Mouse (Mus musculus): ENCODE data around the gene Mymk. TPM values are rescaled to one million over a fixed set of nuclear protein-coding genes. Genes with fewer than 3 reads are reported as not detected.

Gene Mymk
- polyA plus RNA-seq, 1 experiment from 2014 or later: 0.22 TPM

GRCm38 (mm10) chr2:27097776-27098175, 25.8 kb upstream of the Mymk start:
- peak; percentile 85 for ATAC-seq
- peaks cover 28% of the 10 kb centered on the region for H3K4me1 ChIP-seq (ENCODE audit: control insufficient read depth, insufficient read depth, low read length)
- no peak overlapping the region for H3K4me3 ChIP-seq (ENCODE audit: low read length)
- 0% methylated on average over 6 of the region's 6 CpGs for WGBS
- H3K4me2 ChIP-seq (ENCODE audit: low read depth, low read length): no peak overlapping the region
- no peaks in the 10 kb centered on the region for H3K36me3 ChIP-seq (ENCODE audit: control insufficient read depth, insufficient read depth, low read length)
- H3K27me3 ChIP-seq (replicated peaks; ENCODE audit: control insufficient read depth, insufficient read depth, low read length): no peaks in the 10 kb centered on the region
- H3K9ac ChIP-seq (ENCODE audit: low read depth, low read length): no peak overlapping the region; the same call in 1 of the 2 replicates
- peak overlapping the region; percentile 68 for H3K27ac ChIP-seq (ENCODE audit: low read length)
- H3K9me3 ChIP-seq (ENCODE audit: control insufficient read depth, low read length): no peaks in the 10 kb centered on the region

GRCm38 (mm10) chr2:27097241-27097656, 25.3 kb upstream of the Mymk start:
- H3K27me3 ChIP-seq (replicated peaks; ENCODE audit: control insufficient read depth, insufficient read depth, low read length): no peaks in the 10 kb centered on the region
- no peaks in the 10 kb centered on the region for H3K9me3 ChIP-seq (ENCODE audit: control insufficient read depth, low read length)
- H3K36me3 ChIP-seq (ENCODE audit: control insufficient read depth, insufficient read depth, low read length): no peaks in the 10 kb centered on the region
- H3K27ac ChIP-seq (ENCODE audit: low read length): peak overlapping the region; percentile 68
- peak; percentile 46 for ATAC-seq
- no peak overlapping the region for H3K4me2 ChIP-seq (ENCODE audit: low read depth, low read length)
- H3K4me1 ChIP-seq (ENCODE audit: control insufficient read depth, insufficient read depth, low read length): peaks cover 28% of the 10 kb centered on the region
- no peak overlapping the region for H3K9ac ChIP-seq (ENCODE audit: low read depth, low read length)
- 41% methylated on average over 6 of the region's 6 CpGs for WGBS
- H3K4me3 ChIP-seq (ENCODE audit: low read length): no peak overlapping the region

- no peaks in the 10 kb centered on the region for H3K27me3 ChIP-seq (replicated peaks; ENCODE audit: control insufficient read depth, insufficient read depth, low read length)
- H3K4me2 ChIP-seq (ENCODE audit: low read depth, low read length): no peak overlapping the region
- no peak overlapping the region for H3K4me3 ChIP-seq (ENCODE audit: low read length)
- no peak overlapping the region for H3K9ac ChIP-seq (ENCODE audit: low read depth, low read length)
- H3K4me1 ChIP-seq (ENCODE audit: control insufficient read depth, insufficient read depth, low read length): peaks cover 28% of the 10 kb centered on the region
- peak overlapping the region; percentile 68; the same call in 1 of the 2 replicates for H3K27ac ChIP-seq (ENCODE audit: low read length)
- no peak for ATAC-seq
- 44% methylated on average over 13 of the region's 13 CpGs for WGBS
- no peaks in the 10 kb centered on the region for H3K9me3 ChIP-seq (ENCODE audit: control insufficient read depth, low read length)
- no peaks in the 10 kb centered on the region for H3K36me3 ChIP-seq (ENCODE audit: control insufficient read depth, insufficient read depth, low read length)
Measured at GRCm38 (mm10) chr2:27096341-27096981, 24.5 kb upstream of the Mymk start.

DNA sequence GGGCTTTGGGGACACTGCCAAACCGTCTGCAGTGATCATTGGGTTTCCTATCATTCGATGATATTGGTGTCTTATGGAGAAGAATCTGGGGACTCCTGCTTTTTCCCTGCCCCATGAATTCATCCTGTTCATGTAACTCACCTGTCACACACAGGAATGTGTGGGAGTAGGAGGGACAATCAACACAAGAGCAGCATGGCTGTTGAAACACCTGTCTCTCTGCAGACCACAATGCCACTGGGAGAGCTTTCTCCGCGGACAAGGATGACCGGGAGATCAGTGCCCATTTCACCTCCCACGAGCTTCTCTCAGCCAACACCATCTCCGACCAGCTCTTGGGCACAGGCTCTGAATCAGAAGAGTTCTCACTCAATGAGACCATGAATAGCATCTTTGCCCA, 23.2 kb upstream of the Mymk start:
- Histone ChIP-seq H3K4me1 (ENCODE audit: control insufficient read depth, insufficient read depth, low read length) (peaks cover 28% of the 10 kb centered on the region), H3K36me3 (ENCODE audit: control insufficient read depth, insufficient read depth, low read length) (no peaks in the 10 kb centered on the region)

GRCm38 (mm10) chr2:27089238-27089637, 17.3 kb upstream of the Mymk start:
- no peaks in the 10 kb centered on the region for H3K27me3 ChIP-seq (replicated peaks; ENCODE audit: control insufficient read depth, insufficient read depth, low read length)
- H3K36me3 ChIP-seq (ENCODE audit: control insufficient read depth, insufficient read depth, low read length): no peaks in the 10 kb centered on the region
- no peak overlapping the region for H3K4me3 ChIP-seq (ENCODE audit: low read length)
- H3K9ac ChIP-seq (ENCODE audit: low read depth, low read length): no peak overlapping the region
- H3K4me2 ChIP-seq (ENCODE audit: low read depth, low read length): no peak overlapping the region
- H3K9me3 ChIP-seq (ENCODE audit: control insufficient read depth, low read length): no peaks in the 10 kb centered on the region
- peaks cover 20% of the 10 kb centered on the region for H3K4me1 ChIP-seq (ENCODE audit: control insufficient read depth, insufficient read depth, low read length)
- no peak for ATAC-seq
- no peak overlapping the region for H3K27ac ChIP-seq (ENCODE audit: low read length)
- 78% methylated on average over 1 of the region's 1 CpGs for WGBS

More for the DNA sequence above, 23.2 kb upstream of the Mymk start:
- Histone ChIP-seq H3K9ac (ENCODE audit: low read depth, low read length) (no peak overlapping the region), H3K27me3 (replicated peaks; ENCODE audit: control insufficient read depth, insufficient read depth, low read length) (no peaks in the 10 kb centered on the region), H3K27ac (ENCODE audit: low read length) (no peak overlapping the region), H3K9me3 (ENCODE audit: control insufficient read depth, low read length) (no peaks in the 10 kb centered on the region), H3K4me2 (ENCODE audit: low read depth, low read length) (no peak overlapping the region), H3K4me3 (ENCODE audit: low read length) (no peak overlapping the region)
- no peak for ATAC-seq
- 92% methylated on average over 7 of the region's 7 CpGs for WGBS

- Histone ChIP-seq H3K9ac (ENCODE audit: low read depth, low read length) (no peak overlapping the region), H3K36me3 (ENCODE audit: control insufficient read depth, insufficient read depth, low read length) (no peaks in the 10 kb centered on the region), H3K9me3 (ENCODE audit: control insufficient read depth, low read length) (no peaks in the 10 kb centered on the region), H3K4me3 (ENCODE audit: low read length) (no peak overlapping the region), H3K4me1 (ENCODE audit: control insufficient read depth, insufficient read depth, low read length) (peaks cover 20% of the 10 kb centered on the region), H3K27ac (ENCODE audit: low read length) (peak overlapping the region; percentile 73), H3K4me2 (ENCODE audit: low read depth, low read length) (no peak overlapping the region), H3K27me3 (replicated peaks; ENCODE audit: control insufficient read depth, insufficient read depth, low read length) (no peaks in the 10 kb centered on the region)
- 61% methylated on average over 5 of the region's 5 CpGs for WGBS
- no peak for ATAC-seq
Measured at GRCm38 (mm10) chr2:27088700-27089099, 16.7 kb upstream of the Mymk start.

DNA sequence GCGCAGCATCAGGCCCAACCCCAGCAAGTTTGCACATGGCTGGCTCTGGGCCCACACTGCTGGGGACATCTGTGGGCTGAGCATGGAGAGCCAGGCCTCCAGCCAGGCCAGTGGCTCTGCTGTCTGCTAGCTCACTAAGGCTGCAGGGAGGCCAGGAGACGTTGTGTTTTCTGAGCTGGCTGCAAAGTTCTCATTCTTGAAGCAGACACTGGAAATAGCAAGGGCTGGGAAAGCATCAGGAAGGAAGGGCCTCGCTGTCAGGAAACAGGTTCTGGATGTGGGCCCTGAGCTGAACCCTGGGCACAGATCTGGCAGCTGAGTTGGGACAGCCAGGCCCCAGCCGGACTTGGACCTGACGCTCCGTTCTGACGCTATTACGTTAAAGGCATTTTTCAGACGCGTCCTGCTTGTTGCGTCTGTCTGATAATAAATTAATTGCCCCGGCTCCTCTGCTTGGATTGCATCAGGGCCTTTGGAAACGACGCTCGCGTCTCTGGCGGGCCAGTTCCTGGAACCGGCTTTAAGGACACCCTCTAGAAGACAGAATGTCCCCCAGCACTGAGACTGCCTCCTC, 16.2 kb upstream of the Mymk start:
- peak; percentile 75 for ATAC-seq
- 30% methylated on average over 18 of the region's 18 CpGs for WGBS

GRCm38 (mm10) chr2:27087581-27087980, 15.6 kb upstream of the Mymk start:
- Histone ChIP-seq H3K27ac (ENCODE audit: low read length) (no peak overlapping the region), H3K4me1 (ENCODE audit: control insufficient read depth, insufficient read depth, low read length) (peaks cover 20% of the 10 kb centered on the region), H3K36me3 (ENCODE audit: control insufficient read depth, insufficient read depth, low read length) (no peaks in the 10 kb centered on the region), H3K27me3 (replicated peaks; ENCODE audit: control insufficient read depth, insufficient read depth, low read length) (no peaks in the 10 kb centered on the region), H3K9ac (ENCODE audit: low read depth, low read length) (no peak overlapping the region), H3K9me3 (ENCODE audit: control insufficient read depth, low read length) (no peaks in the 10 kb centered on the region), H3K4me3 (ENCODE audit: low read length) (no peak overlapping the region), H3K4me2 (ENCODE audit: low read depth, low read length) (no peak overlapping the region)
- 82% methylated on average over 5 of the region's 5 CpGs for WGBS
- ATAC-seq: no peak

More for the DNA sequence above, 16.2 kb upstream of the Mymk start:
- Histone ChIP-seq H3K4me1 (ENCODE audit: control insufficient read depth, insufficient read depth, low read length) (peaks cover 20% of the 10 kb centered on the region), H3K27ac (ENCODE audit: low read length) (peak overlapping the region; percentile 73), H3K27me3 (replicated peaks; ENCODE audit: control insufficient read depth, insufficient read depth, low read length) (no peaks in the 10 kb centered on the region), H3K4me2 (ENCODE audit: low read depth, low read length) (no peak overlapping the region), H3K36me3 (ENCODE audit: control insufficient read depth, insufficient read depth, low read length) (no peaks in the 10 kb centered on the region), H3K9me3 (ENCODE audit: control insufficient read depth, low read length) (no peaks in the 10 kb centered on the region), H3K9ac (ENCODE audit: low read depth, low read length) (no peak overlapping the region), H3K4me3 (ENCODE audit: low read length) (no peak overlapping the region)

DNA sequence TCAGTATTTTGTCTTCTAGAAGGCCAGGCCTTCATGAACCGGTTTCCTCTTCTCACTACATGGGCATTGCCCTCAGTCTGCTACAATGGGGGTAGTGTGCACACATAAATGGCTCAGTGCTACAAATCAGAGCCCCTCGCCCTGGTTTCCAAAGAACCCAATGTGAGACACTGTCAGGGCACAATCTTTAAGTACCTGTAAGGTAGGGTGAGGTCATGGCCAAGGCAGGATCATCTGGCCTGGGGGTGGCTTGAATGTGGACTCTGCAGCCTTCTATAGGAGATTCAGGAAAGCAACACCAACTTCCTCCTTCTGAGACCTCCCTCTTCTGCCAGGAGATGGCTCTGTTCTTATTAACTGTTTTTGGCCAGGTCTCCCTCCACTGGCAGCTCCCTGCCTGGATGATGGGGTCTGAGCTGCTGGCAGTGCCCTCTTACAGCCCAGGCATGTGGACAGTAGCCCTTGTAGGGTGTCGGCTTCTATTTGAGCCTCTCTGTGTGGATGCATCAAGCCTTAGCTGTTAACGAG, 14.6 kb upstream of the Mymk start:
- H3K4me2 ChIP-seq (ENCODE audit: low read depth, low read length): no peak overlapping the region
- WGBS: 75% methylated on average over 4 of the region's 4 CpGs
- H3K27me3 ChIP-seq (replicated peaks; ENCODE audit: control insufficient read depth, insufficient read depth, low read length): no peaks in the 10 kb centered on the region
- no peak for ATAC-seq
- H3K27ac ChIP-seq (ENCODE audit: low read length): no peak overlapping the region
- no peak overlapping the region for H3K9ac ChIP-seq (ENCODE audit: low read depth, low read length)
- no peaks in the 10 kb centered on the region for H3K36me3 ChIP-seq (ENCODE audit: control insufficient read depth, insufficient read depth, low read length)
- no peaks in the 10 kb centered on the region for H3K9me3 ChIP-seq (ENCODE audit: control insufficient read depth, low read length)
- no peak overlapping the region for H3K4me3 ChIP-seq (ENCODE audit: low read length)
- H3K4me1 ChIP-seq (ENCODE audit: control insufficient read depth, insufficient read depth, low read length): peaks cover 20% of the 10 kb centered on the region

Data from intestine, embryonic 16.5 days (tissue).